Mouse (Mus musculus) liver, embryonic 14.5 days (tissue): ENCODE measurements around the gene Pwwp2a. TPM values are rescaled to one million over a fixed set of nuclear protein-coding genes. Genes with fewer than 3 reads are reported as not detected.

Source experiments
- ATAC-seq: fragments of 200-750 bp; cut with Nextera tagmentation; 2 replicates; pipeline ENCODE4 v1.8.0; 2017; ENCODE audit warnings: moderate number of reproducible peaks, mild to moderate bottlenecking, moderate library complexity; ENCODE audit not compliant: insufficient read depth
- DNase-seq, 3 experiments: peaks; one replicate each; pipeline ENCODE4 v3.0.0-alpha.2; 2012 to 2013; ENCODE audit warnings: low read depth in 3 of 3, low spot score in 3 of 3
- H3K27ac ChIP-seq: fragments of 300-500 bp; sonication (generic); 2 replicates; pipeline ENCODE4 v1.5.1; 2014; ENCODE audit warnings: moderate library complexity, mild to moderate bottlenecking, control low read depth, inconsistent platforms
- H3K27me3 ChIP-seq: fragments of 300-500 bp; sonication (generic); 2 replicates; pipeline ENCODE4 v1.6.1; 2014; ENCODE audit warnings: mild to moderate bottlenecking, low read length, moderate library complexity; ENCODE audit not compliant: control insufficient read depth, insufficient read depth
- H3K36me3 ChIP-seq: fragments of 300-500 bp; sonication (generic); replicated peaks from 2 replicates; pipeline ENCODE4 v1.6.1; 2014; ENCODE audit warnings: low read depth; ENCODE audit not compliant: control insufficient read depth, insufficient read depth
- H3K4me1 ChIP-seq, 2 experiments: fragments of 200-500 bp in 1 of 2; fragments of 300-500 bp in 1 of 2; sonication (generic) in 1 of 2; replicated peaks; 2 replicates each; pipeline ENCODE4 v1.6.1; 2012 to 2014; ENCODE audit warnings: antibody characterized with exemption in 1 of 2, inconsistent platforms in 1 of 2, low read length in 1 of 2; ENCODE audit not compliant: control insufficient read depth in 2 of 2, insufficient read depth in 2 of 2
- H3K4me2 ChIP-seq: fragments of 300-500 bp; sonication (generic); 2 replicates; pipeline ENCODE4 v1.6.1; 2014; ENCODE audit warnings: low read depth, mild to moderate bottlenecking, control low read depth, moderate library complexity
- H3K4me3 ChIP-seq, 2 experiments: fragments of 200-500 bp in 1 of 2; fragments of 300-500 bp in 1 of 2; sonication (generic) in 1 of 2; 2 replicates each; pipeline ENCODE4 v1.5.1; 2012 to 2014; ENCODE audit warnings: low read depth in 2 of 2, low read length in 2 of 2, mild to moderate bottlenecking in 2 of 2, control low read depth in 1 of 2, inconsistent platforms in 1 of 2, moderate library complexity in 1 of 2; ENCODE audit not compliant: insufficient read depth in 1 of 2
- H3K9ac ChIP-seq: fragments of 300-500 bp; sonication (generic); replicated peaks from 2 replicates; pipeline ENCODE4 v1.6.1; 2014; ENCODE audit warnings: mild to moderate bottlenecking, control low read depth, moderate library complexity
- H3K9me3 ChIP-seq: fragments of 300-500 bp; sonication (generic); 2 replicates; pipeline ENCODE4 v1.6.1; 2016; ENCODE audit warnings: low read length, mixed read lengths; ENCODE audit not compliant: control insufficient read depth
- CTCF ChIP-seq: IDR thresholded peaks from 2 replicates; pipeline ENCODE4 v1.5.1; 2016; ENCODE audit warnings: antibody characterized with exemption, low read depth, control low read depth
- EP300 ChIP-seq: IDR thresholded peaks from 2 replicates; pipeline ENCODE4 v1.6.1; 2016; ENCODE audit warnings: antibody characterized with exemption, low read depth
- WGBS: fragments of 180-500 bp; shearing (Covaris S2); extraction: QIAGEN DNeasy Blood & Tissue Kit; methylation state at CpG from one replicate; pipeline ENCODE4 v1.1.7; 2014; ENCODE audit not compliant: insufficient replicate concordance; 5-methylcytosine and 5-hydroxymethylcytosine counted together
- polyA plus RNA-seq, 2 experiments: library from polyadenylated mRNA; depleted of rRNA in 1 of 2; stranded (reverse) in 1 of 2; unstranded in 1 of 2; fragments of >200 nt; fragmentation: Nextera tagmentation in 1 of 2; extraction: Ambion mirVana in 1 of 2; gene quantifications; 2 replicates each; pipeline versions ENCODE4 v1.2.1 to v1.2.3; 2012 to 2014

The Pwwp2a gene
- 12.3 and 15.7 TPM in 2 replicates for polyA plus RNA-seq (2012; rRNA removed)
- 10.3 and 11.6 TPM in 2 replicates for polyA plus RNA-seq (2014; fragmentation: Nextera tagmentation; extraction: Ambion mirVana)

DNA sequence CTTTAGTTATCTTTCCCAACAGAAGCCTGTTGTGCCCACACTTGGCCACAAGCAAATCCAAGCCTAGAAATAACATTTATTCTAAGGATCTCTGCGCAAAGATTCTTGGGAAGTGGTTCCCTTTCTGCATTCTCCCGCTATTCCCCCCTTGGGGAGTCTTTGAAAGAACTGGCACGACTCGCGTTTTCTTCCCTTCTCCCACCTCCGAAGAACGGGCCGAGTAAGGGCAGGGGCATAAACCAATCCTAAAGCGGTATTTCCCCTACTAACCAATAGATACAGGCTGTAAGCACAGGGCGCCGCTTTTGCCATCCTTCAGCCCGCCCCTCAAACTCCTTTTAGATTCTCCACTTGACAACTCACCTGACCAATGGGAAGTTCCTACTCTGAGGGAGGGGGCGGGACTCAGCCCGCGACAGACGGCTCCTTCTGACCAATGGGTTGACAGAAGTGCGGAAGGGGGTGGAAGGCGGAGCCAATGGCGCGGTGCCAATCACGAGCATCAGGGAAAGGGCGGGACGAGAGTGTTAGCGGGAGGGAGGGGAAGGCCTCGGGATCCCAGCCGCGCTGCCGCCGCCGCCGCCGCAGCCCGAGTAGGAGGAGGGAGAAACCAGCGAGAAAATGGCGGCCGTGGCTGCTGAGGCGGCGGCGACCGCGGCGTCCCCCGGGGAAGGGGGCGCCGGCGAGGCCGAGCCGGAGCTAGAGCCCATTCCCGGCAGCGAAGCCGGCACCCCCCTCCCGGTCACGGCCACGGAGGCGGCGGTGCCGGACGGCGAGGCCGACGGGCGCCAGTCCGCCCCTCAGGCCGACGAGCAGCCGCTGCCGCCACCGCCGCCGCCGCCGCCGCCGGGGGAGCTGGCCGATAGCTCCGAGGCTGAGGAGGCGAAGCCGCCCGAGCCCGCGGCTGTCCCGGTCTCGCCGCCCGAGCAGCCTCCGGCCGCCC lies at the start of gene Pwwp2a:
Gene Pwwp2a (plus strand): TSS at position 527 of the 943 bp plus-strand sequence.
- WGBS, result under 1% methylated on average over 72 of the region's 87 CpGs
- H3K9ac ChIP-seq, result peak within 1 kb of the TSS; percentile 97
- peaks cover 10% of the 10 kb centered on the region in 2 experiments for H3K4me1 ChIP-seq
- H3K4me2 ChIP-seq, result peak within 1 kb of the TSS; percentile 93
- ATAC-seq (peak; percentile 96), DNase-seq (peak; percentile 99)
- no peaks in the 10 kb centered on the region for H3K9me3 ChIP-seq
- no peaks in the 10 kb centered on the region for H3K27me3 ChIP-seq
- peaks cover 18% of the 10 kb centered on the region for H3K36me3 ChIP-seq
- H3K27ac ChIP-seq, result peak within 1 kb of the TSS; percentile 71
- peak within 1 kb of the TSS; percentile 91 to 96 for H3K4me3 ChIP-seq
- TF ChIP-seq CTCF, result peak; percentile 10; the same call in 1 of the 2 replicates
- peak; percentile 41; the same call in 1 of the 2 replicates for TF ChIP-seq EP300

- Histone ChIP-seq H3K36me3 (no peaks in the 10 kb centered on the region), H3K27me3 (no peaks in the 10 kb centered on the region), H3K4me1 (peaks cover 0 to 15% of the 10 kb centered on the region in 2 experiments), H3K9me3 (no peaks in the 10 kb centered on the region), H3K4me3 (no peak overlapping the region), H3K27ac (no peak overlapping the region), H3K4me2 (no peak overlapping the region), H3K9ac (no peak overlapping the region)
- DNase-seq (no peak), ATAC-seq (no peak)
- TF ChIP-seq EP300 (no peak), CTCF (no peak)
- WGBS, result 7% methylated on average over 4 of the region's 4 CpGs
Observed at GRCm38 (mm10) chr11:43632566-43632965, 49.2 kb upstream of the Pwwp2a start.

DNA sequence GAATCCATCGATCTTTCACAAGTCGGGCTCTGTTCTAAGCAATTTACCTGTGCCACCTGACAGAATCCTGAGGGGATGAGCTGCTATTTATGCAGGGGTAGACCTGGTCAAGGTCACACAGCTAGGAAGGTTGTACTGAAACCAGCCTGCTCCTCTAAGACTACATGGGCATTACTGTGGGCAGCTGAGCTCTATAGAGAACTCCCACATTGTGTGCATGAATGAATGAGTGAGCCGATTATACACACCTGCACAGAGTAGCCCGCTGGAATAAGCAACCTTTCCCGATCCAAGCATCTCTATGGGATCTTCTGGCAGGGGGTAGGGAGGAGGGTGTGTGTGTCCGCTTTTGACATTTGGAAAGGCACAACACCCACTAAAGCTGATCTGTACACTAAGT lies 48.6 kb upstream of the Pwwp2a start:
- Histone ChIP-seq H3K4me2 (no peak overlapping the region), H3K9me3 (no peaks in the 10 kb centered on the region), H3K4me3 (no peak overlapping the region), H3K9ac (no peak overlapping the region), H3K27me3 (no peaks in the 10 kb centered on the region), H3K27ac (no peak overlapping the region), H3K36me3 (no peaks in the 10 kb centered on the region), H3K4me1 (peaks cover 0 to 15% of the 10 kb centered on the region in 2 experiments)
- 48% methylated on average over 6 of the region's 6 CpGs for WGBS
- ATAC-seq (no peak), DNase-seq (no peak)
- TF ChIP-seq EP300 (no peak), CTCF (no peak)

DNA sequence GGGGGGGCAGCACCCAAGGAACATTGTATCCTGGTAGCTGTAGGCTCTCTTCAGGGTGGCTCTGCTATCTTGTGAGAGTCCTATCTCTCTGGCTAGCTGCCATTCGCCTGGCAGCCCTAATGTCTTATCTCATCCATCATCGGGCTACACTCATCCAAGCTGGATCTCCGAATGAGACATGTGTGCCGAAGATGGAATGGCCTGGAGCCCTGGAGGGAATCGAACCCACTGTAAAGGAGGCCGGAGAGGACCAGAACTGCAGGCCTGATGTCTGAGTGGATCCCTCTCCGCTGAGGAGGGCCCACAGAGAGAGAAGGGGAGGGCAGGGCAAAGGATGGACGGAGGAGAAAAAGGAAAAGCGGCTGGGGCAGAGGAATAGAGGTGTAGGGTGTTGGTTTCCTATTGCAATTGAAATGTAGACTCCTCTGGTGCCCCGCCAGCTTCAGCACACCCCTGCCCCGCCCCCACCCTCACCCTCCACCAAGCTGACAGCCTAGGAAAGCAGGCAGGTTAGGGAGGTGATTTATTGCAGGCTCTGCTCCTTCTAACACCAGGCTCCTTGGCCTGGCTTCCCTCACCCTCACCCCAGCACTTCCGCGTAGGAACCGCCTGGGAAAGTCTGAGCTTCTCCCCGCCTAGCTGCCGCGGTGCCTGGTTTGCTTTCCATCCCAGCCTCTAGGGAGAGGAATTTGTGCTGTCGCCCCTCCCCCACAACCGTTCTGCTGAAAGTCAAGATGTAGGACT lies 48.0 kb upstream of the Pwwp2a start:
- H3K4me3 ChIP-seq, result no peak overlapping the region
- H3K4me1 ChIP-seq, result peaks cover 0 to 15% of the 10 kb centered on the region in 2 experiments
- H3K9ac ChIP-seq, result no peak overlapping the region
- no peak overlapping the region for H3K4me2 ChIP-seq
- H3K9me3 ChIP-seq, result no peaks in the 10 kb centered on the region
- H3K27ac ChIP-seq, result no peak overlapping the region
- 20% methylated on average over 19 of the region's 19 CpGs for WGBS
- ATAC-seq (no peak), DNase-seq (no peak)
- H3K27me3 ChIP-seq, result no peaks in the 10 kb centered on the region
- no peaks in the 10 kb centered on the region for H3K36me3 ChIP-seq
- TF ChIP-seq EP300 (no peak), CTCF (no peak)
